Mouse (Mus musculus): ENCODE measurements at regions not wholly inside any gene's neighbourhood (a gene's known extent, or its start where the extent isn't known, plus 50 kb on each side); places are given as distances from the start of the nearest gene placed in this dataset.
A peak's percentile ranks its signal among the peaks of the same experiment; 100 is the strongest.

DNA sequence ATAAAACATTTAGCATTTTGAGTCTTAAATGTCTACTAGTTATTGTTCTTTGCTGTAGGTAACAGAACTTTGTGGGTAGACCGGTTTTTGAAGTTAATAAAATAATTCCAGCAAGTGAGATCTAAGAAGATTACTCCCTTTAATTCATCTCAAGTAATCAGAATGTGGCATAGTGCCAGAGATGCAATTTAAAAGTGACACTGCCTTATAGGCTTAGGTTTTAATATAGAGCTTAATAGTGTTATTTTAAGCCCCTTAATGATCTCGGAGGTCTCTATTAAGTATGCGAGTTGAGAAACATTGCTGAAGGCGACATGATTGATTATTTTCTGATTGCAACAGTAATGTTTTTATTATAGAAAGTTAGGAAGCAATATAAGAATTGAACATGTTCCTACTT lies 78.3 kb downstream of the Ccdc71l start:
- no peak for ATAC-seq (replicated peaks; ENCODE audit: extremely low read depth, insufficient read depth, low FRiP score)
- Histone ChIP-seq H3K4me1 (ENCODE audit: control insufficient read depth, insufficient read depth, low read length) (no peaks in the 10 kb centered on the region; the same call in 1 of the 2 replicates), H3K36me3 (ENCODE audit: control insufficient read depth, insufficient read depth) (no peaks in the 10 kb centered on the region), H3K27me3 (ENCODE audit: control insufficient read depth, insufficient read depth, low read length) (no peaks in the 10 kb centered on the region), H3K27ac (ENCODE audit: low read length) (no peak overlapping the region), H3K4me3 (ENCODE audit: low read length) (no peak overlapping the region), H3K4me2 (ENCODE audit: low read depth, low read length) (no peak overlapping the region), H3K9ac (ENCODE audit: low read length) (no peak overlapping the region), H3K9me3 (replicated peaks; ENCODE audit: control insufficient read depth, low read length) (no peaks in the 10 kb centered on the region)
- 81% methylated on average over 4 of the region's 4 CpGs for WGBS

DNA sequence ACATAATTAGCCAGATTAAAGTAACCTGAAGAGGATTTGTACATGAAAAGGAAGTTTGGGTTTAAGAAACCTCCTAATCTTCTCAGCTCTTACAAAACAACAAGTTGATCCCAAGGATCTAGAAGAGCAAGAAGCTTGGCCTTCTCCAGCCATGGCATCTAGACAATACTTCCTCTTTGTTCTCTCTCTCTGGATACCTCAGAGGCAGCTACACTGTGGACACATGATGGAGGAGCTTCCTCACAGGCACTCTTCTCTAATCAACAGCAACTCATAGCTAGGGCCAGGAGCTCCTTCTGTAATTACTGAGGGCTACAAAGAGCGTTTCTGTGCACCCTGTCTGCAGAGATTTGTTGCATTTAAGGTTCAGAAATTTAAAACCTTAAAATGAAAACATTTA lies 79.9 kb downstream of the Ccdc71l start:
- no peaks in the 10 kb centered on the region for H3K27me3 ChIP-seq (ENCODE audit: control insufficient read depth, insufficient read depth, low read length)
- no peak overlapping the region for H3K27ac ChIP-seq (ENCODE audit: low read length)
- no peak overlapping the region for H3K4me3 ChIP-seq (ENCODE audit: low read length)
- no peaks in the 10 kb centered on the region for H3K9me3 ChIP-seq (replicated peaks; ENCODE audit: control insufficient read depth, low read length)
- ATAC-seq (replicated peaks; ENCODE audit: extremely low read depth, insufficient read depth, low FRiP score): no peak
- no peaks in the 10 kb centered on the region; the same call in 1 of the 2 replicates for H3K4me1 ChIP-seq (ENCODE audit: control insufficient read depth, insufficient read depth, low read length)
- WGBS: 64% methylated on average over 1 of the region's 1 CpGs
- H3K36me3 ChIP-seq (ENCODE audit: control insufficient read depth, insufficient read depth): no peaks in the 10 kb centered on the region
- H3K9ac ChIP-seq (ENCODE audit: low read length): no peak overlapping the region
- no peak overlapping the region for H3K4me2 ChIP-seq (ENCODE audit: low read depth, low read length)

DNA sequence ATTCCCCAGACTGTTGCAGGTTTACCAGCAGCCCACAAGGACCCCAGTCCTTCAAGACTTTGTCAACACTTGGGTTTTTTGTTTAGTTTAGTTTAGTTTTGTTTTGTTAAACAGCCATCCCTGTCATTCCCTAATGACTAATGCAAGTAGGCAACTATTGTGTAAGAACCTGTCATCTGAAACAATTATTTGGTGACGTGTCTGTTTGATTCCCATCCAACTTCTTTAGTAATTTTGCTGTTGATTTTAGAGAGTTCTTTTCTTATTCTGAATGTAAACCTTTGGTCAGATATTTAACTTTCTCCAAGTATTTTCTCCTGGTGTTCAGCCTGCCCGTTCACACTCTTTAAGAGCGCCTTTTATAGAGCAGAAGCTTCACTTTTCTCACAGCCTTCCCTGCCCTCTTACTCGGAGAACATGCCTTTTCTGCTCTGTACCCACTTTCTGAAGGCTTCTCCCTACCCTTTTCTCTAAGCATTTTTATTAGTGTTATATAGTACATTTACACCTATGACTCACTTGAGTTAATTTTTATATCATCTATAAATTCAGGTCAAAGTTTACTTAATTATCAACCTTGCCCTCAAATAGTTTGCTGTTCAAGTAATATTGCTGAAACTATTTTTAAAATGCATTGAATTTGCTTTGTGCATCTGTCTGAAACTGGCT lies 82.0 kb downstream of the Ccdc71l start:
- H3K27ac ChIP-seq (ENCODE audit: low read length): no peak overlapping the region
- 76% methylated on average over 4 of the region's 4 CpGs for WGBS
- H3K9ac ChIP-seq (ENCODE audit: low read length): no peak overlapping the region
- H3K9me3 ChIP-seq (replicated peaks; ENCODE audit: control insufficient read depth, low read length): no peaks in the 10 kb centered on the region
- no peaks in the 10 kb centered on the region for H3K36me3 ChIP-seq (ENCODE audit: control insufficient read depth, insufficient read depth)
- no peak overlapping the region for H3K4me3 ChIP-seq (ENCODE audit: low read length)
- H3K4me1 ChIP-seq (ENCODE audit: control insufficient read depth, insufficient read depth, low read length): no peaks in the 10 kb centered on the region
- no peak for ATAC-seq (replicated peaks; ENCODE audit: extremely low read depth, insufficient read depth, low FRiP score)
- no peaks in the 10 kb centered on the region for H3K27me3 ChIP-seq (ENCODE audit: control insufficient read depth, insufficient read depth, low read length)
- H3K4me2 ChIP-seq (ENCODE audit: low read depth, low read length): no peak overlapping the region

DNA sequence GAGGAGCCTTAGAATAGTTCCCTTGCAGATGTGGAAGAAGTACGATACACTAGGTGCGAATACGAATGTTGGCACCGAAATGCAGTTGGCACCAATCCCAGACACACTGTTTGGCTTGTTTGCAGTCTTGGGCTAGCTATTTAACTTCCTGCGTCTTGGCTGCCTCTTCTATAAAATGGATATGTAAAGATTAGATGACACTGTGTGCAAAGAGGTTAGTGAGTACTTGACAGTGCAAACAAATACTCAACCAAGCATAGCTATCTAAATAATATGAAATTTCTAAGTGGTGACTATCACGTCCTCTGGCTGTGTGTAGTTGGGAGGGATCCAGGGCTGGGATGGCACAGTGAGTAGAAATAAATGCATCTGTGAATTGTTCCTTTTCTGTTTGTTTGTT lies 86.9 kb downstream of the Ccdc71l start:
- ATAC-seq (replicated peaks; ENCODE audit: extremely low read depth, insufficient read depth, low FRiP score): peak; percentile 41; the same call in 1 of the 2 replicates
- Histone ChIP-seq H3K36me3 (ENCODE audit: control insufficient read depth, insufficient read depth) (no peaks in the 10 kb centered on the region), H3K4me3 (ENCODE audit: low read length) (no peak overlapping the region), H3K4me1 (ENCODE audit: control insufficient read depth, insufficient read depth, low read length) (0 out of 2 replicates have a peak, but pooled peaks cover 2% of the 10 kb centered on the region), H3K4me2 (ENCODE audit: low read depth, low read length) (no peak overlapping the region), H3K9ac (ENCODE audit: low read length) (no peak overlapping the region), H3K27me3 (ENCODE audit: control insufficient read depth, insufficient read depth, low read length) (no peaks in the 10 kb centered on the region), H3K9me3 (replicated peaks; ENCODE audit: control insufficient read depth, low read length) (no peaks in the 10 kb centered on the region), H3K27ac (ENCODE audit: low read length) (no peak overlapping the region)
- WGBS: 27% methylated on average over 6 of the region's 6 CpGs

DNA sequence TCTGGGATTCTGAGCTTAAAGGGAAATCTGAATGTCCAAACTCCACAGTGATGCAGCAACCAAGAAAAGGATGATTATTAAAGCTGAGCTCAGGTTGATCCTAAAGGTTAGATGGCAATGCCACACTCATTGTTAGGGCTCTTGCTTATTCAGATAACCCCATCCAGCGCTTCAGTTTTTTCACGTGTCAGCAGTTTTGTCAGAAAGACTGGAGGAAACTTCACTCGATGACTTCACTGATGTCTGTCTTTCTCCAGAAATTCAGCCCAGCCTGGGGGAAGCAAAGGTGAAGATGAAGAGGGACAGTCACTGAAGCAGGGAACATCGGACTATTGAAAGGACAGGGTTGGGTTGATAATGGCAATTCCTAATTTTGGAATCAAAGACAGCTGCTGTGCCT lies 91.4 kb downstream of the Ccdc71l start:
- no peaks in the 10 kb centered on the region for H3K9me3 ChIP-seq (replicated peaks; ENCODE audit: control insufficient read depth, low read length)
- WGBS: 79% methylated on average over 4 of the region's 4 CpGs
- no peaks in the 10 kb centered on the region for H3K27me3 ChIP-seq (ENCODE audit: control insufficient read depth, insufficient read depth, low read length)
- H3K36me3 ChIP-seq (ENCODE audit: control insufficient read depth, insufficient read depth): no peaks in the 10 kb centered on the region
- no peak overlapping the region for H3K4me2 ChIP-seq (ENCODE audit: low read depth, low read length)
- no peak for ATAC-seq (replicated peaks; ENCODE audit: extremely low read depth, insufficient read depth, low FRiP score)
- H3K27ac ChIP-seq (ENCODE audit: low read length): no peak overlapping the region
- no peak overlapping the region for H3K9ac ChIP-seq (ENCODE audit: low read length)
- 0 out of 2 replicates have a peak, but pooled peaks cover 2% of the 10 kb centered on the region for H3K4me1 ChIP-seq (ENCODE audit: control insufficient read depth, insufficient read depth, low read length)
- H3K4me3 ChIP-seq (ENCODE audit: low read length): no peak overlapping the region

DNA sequence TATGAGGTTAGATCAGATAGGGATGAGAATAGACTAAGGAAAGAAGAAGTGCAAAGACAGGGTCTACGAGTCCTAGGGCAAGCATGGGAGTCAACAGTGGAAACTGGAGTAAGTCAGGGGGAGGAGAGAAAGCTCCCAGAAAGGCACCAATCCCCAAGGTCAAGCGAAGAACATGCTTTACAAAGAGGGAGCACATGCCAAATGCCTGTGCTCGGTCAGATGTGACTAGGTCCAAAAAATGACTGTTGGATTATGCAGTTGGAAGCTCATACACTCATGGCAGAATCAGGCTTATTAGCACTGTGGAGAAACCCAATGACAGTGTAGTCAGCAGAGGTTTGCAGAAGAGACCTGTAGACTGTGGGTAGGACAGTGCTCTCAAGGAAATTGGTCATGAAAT lies 100.9 kb downstream of the Ccdc71l start:
- Histone ChIP-seq H3K9me3 (replicated peaks; ENCODE audit: control insufficient read depth, low read length) (no peaks in the 10 kb centered on the region), H3K36me3 (ENCODE audit: control insufficient read depth, insufficient read depth) (no peaks in the 10 kb centered on the region), H3K4me1 (ENCODE audit: control insufficient read depth, insufficient read depth, low read length) (0 out of 2 replicates have a peak, but pooled peaks cover 2% of the 10 kb centered on the region), H3K27me3 (ENCODE audit: control insufficient read depth, insufficient read depth, low read length) (no peaks in the 10 kb centered on the region), H3K4me3 (ENCODE audit: low read length) (no peak overlapping the region), H3K4me2 (ENCODE audit: low read depth, low read length) (no peak overlapping the region), H3K27ac (ENCODE audit: low read length) (no peak overlapping the region), H3K9ac (ENCODE audit: low read length) (no peak overlapping the region)
- ATAC-seq (replicated peaks; ENCODE audit: extremely low read depth, insufficient read depth, low FRiP score): no peak
- 67% methylated on average over 3 of the region's 3 CpGs for WGBS

DNA sequence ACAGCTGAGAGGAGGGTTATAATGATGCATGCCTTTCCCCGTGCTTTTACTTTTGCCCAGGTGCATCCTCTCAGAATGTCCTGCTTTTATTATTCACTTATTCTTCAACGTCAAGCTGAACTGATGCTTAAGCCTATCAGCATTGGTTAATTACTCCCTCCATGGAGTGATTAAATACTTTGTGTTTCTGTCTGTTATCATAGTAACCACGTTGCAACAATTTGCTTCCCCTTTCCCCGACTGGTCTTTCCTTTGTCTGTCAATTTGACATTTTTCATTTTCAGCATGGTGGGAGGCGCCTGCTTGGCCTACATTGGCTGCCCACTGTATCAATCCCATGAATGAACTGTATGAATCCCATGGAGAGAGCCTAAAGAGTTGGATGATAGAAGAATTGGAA lies 101.8 kb downstream of the Ccdc71l start:
- WGBS: 49% methylated on average over 5 of the region's 5 CpGs
- no peaks in the 10 kb centered on the region for H3K36me3 ChIP-seq (ENCODE audit: control insufficient read depth, insufficient read depth)
- H3K4me1 ChIP-seq (ENCODE audit: control insufficient read depth, insufficient read depth, low read length): 0 out of 2 replicates have a peak, but pooled peaks cover 2% of the 10 kb centered on the region
- H3K9me3 ChIP-seq (replicated peaks; ENCODE audit: control insufficient read depth, low read length): no peaks in the 10 kb centered on the region
- H3K9ac ChIP-seq (ENCODE audit: low read length): no peak overlapping the region
- H3K4me3 ChIP-seq (ENCODE audit: low read length): no peak overlapping the region
- H3K27me3 ChIP-seq (ENCODE audit: control insufficient read depth, insufficient read depth, low read length): no peaks in the 10 kb centered on the region
- ATAC-seq (replicated peaks; ENCODE audit: extremely low read depth, insufficient read depth, low FRiP score): no peak
- no peak overlapping the region for H3K4me2 ChIP-seq (ENCODE audit: low read depth, low read length)
- no peak overlapping the region for H3K27ac ChIP-seq (ENCODE audit: low read length)

DNA sequence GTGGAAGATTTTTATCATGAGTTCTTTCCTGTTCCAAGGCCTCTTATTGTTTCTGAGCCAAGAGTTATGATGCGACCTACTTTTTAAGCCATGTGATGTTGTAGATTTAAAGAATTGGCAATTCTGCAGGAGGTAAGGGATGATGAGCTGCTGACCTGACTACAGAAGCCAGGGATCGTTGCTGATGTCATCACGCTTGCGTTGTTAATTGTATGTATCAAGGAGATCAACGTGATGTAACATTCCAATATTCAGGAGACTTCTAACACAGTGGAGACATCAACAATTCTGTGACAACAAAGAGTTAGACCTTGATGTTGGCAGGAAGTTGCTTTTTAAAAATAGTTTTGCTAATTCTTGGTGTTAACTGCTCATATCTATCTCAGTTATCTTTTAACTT lies 102.5 kb downstream of the Ccdc71l start:
- Histone ChIP-seq H3K27ac (ENCODE audit: low read length) (no peak overlapping the region), H3K9me3 (replicated peaks; ENCODE audit: control insufficient read depth, low read length) (no peaks in the 10 kb centered on the region), H3K9ac (ENCODE audit: low read length) (no peak overlapping the region), H3K4me2 (ENCODE audit: low read depth, low read length) (no peak overlapping the region), H3K36me3 (ENCODE audit: control insufficient read depth, insufficient read depth) (no peaks in the 10 kb centered on the region), H3K4me1 (ENCODE audit: control insufficient read depth, insufficient read depth, low read length) (0 out of 2 replicates have a peak, but pooled peaks cover 2% of the 10 kb centered on the region), H3K27me3 (ENCODE audit: control insufficient read depth, insufficient read depth, low read length) (no peaks in the 10 kb centered on the region), H3K4me3 (ENCODE audit: low read length) (no peak overlapping the region)
- WGBS: 70% methylated on average over 5 of the region's 5 CpGs
- ATAC-seq (replicated peaks; ENCODE audit: extremely low read depth, insufficient read depth, low FRiP score): no peak

DNA sequence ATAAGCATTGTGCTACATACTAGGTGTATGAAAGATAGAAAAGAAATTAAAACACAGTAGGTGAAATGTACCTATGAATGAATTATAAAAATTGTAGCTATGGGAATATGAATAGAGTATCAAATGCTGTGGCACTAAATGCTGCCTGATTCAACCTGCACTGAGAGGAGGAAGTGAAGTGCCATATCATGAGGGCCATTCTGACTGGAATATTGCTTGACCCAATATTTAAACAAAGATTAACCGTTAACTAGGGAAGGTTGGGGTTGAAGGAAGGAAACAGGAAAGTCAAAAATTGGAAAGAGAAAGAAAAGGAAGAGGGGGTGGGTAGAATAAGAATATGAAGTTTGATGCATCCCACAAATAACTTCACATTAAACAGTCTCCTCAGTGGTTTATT lies 103.8 kb downstream of the Ccdc71l start:
- no peaks in the 10 kb centered on the region for H3K36me3 ChIP-seq (ENCODE audit: control insufficient read depth, insufficient read depth)
- no peak overlapping the region for H3K4me2 ChIP-seq (ENCODE audit: low read depth, low read length)
- no peak overlapping the region for H3K27ac ChIP-seq (ENCODE audit: low read length)
- 74% methylated on average over 1 of the region's 1 CpGs for WGBS
- no peaks in the 10 kb centered on the region for H3K9me3 ChIP-seq (replicated peaks; ENCODE audit: control insufficient read depth, low read length)
- H3K4me3 ChIP-seq (ENCODE audit: low read length): no peak overlapping the region
- H3K9ac ChIP-seq (ENCODE audit: low read length): no peak overlapping the region
- H3K27me3 ChIP-seq (ENCODE audit: control insufficient read depth, insufficient read depth, low read length): no peaks in the 10 kb centered on the region
- no peak for ATAC-seq (replicated peaks; ENCODE audit: extremely low read depth, insufficient read depth, low FRiP score)
- H3K4me1 ChIP-seq (ENCODE audit: control insufficient read depth, insufficient read depth, low read length): peaks cover 2% of the 10 kb centered on the region; the same call in 1 of the 2 replicates

Data from heart, embryonic 16.5 days (tissue).